Mouse (Mus musculus): ENCODE data around the gene Ddx46. TPM values are rescaled to one million over a fixed set of nuclear protein-coding genes. Genes with fewer than 3 reads are reported as not detected.
"Not testable (repeated sequence)": the region's sequence is repeated elsewhere in the genome, so short reads cannot be mapped to it uniquely, and the experiment has no call there.

Gene Ddx46
- polyA plus RNA-seq, 1 experiment from 2014 or later, result 32.1 TPM

DNA sequence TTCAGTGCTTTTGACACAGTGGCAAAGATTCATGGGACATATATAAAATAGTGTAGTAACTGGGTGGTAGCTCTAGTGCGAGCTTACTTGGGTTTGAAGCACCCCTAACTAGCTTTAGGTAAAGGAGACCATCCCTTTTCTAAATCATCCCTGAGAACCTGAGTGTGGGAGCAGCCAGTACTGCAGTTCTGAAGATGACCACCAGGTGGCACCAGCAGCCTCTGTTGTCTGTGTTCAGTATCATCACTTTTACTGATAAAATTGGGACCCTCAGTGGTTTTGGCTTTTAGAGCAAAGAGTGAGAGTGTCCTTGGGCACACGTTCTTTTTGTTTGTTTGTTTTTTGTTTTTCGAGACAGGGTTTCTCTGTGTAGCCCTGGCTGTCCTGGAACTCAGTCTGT lies 33.2 kb upstream of the Ddx46 start:
- Histone ChIP-seq H3K27ac (replicated peaks; ENCODE audit: low read depth, low read length) (no peak overlapping the region), H3K4me1 (ENCODE audit: control insufficient read depth, insufficient read depth, low read length) (peaks cover 11% of the 10 kb centered on the region; the same call in 1 of the 2 replicates), H3K9ac (replicated peaks; ENCODE audit: low read length) (no peak overlapping the region), H3K9me3 (ENCODE audit: control insufficient read depth, low read length) (no peaks in the 10 kb centered on the region), H3K27me3 (ENCODE audit: control insufficient read depth, insufficient read depth, low read length) (no peaks in the 10 kb centered on the region), H3K4me2 (ENCODE audit: low read length) (peak overlapping the region; percentile 76), H3K4me3 (replicated peaks; ENCODE audit: low read depth, low read length) (no peak overlapping the region), H3K36me3 (ENCODE audit: control insufficient read depth, insufficient read depth, low read length) (peaks cover 35% of the 10 kb centered on the region)
- WGBS, result 10% methylated on average over 3 of the region's 3 CpGs
- DNase-seq (peak; percentile 90), ATAC-seq (ENCODE audit: low FRiP score, low TSS enrichment) (no peak)

GRCm38 (mm10) chr13:55604606-55605005 lies 30.2 kb upstream of the Ddx46 start:
- Histone ChIP-seq H3K4me3 (replicated peaks; ENCODE audit: low read depth, low read length) (no peak overlapping the region), H3K27me3 (ENCODE audit: control insufficient read depth, insufficient read depth, low read length) (no peaks in the 10 kb centered on the region), H3K27ac (replicated peaks; ENCODE audit: low read depth, low read length) (no peak overlapping the region), H3K4me2 (ENCODE audit: low read length) (no peak overlapping the region), H3K36me3 (ENCODE audit: control insufficient read depth, insufficient read depth, low read length) (peaks cover 48% of the 10 kb centered on the region), H3K9me3 (ENCODE audit: control insufficient read depth, low read length) (no peaks in the 10 kb centered on the region), H3K9ac (replicated peaks; ENCODE audit: low read length) (no peak overlapping the region), H3K4me1 (ENCODE audit: control insufficient read depth, insufficient read depth, low read length) (peaks cover 7% of the 10 kb centered on the region; the same call in 1 of the 2 replicates)
- 95% methylated on average over 3 of the region's 3 CpGs for WGBS
- no peak for ATAC-seq (ENCODE audit: low FRiP score, low TSS enrichment)
- DNase-seq, result no peak

DNA sequence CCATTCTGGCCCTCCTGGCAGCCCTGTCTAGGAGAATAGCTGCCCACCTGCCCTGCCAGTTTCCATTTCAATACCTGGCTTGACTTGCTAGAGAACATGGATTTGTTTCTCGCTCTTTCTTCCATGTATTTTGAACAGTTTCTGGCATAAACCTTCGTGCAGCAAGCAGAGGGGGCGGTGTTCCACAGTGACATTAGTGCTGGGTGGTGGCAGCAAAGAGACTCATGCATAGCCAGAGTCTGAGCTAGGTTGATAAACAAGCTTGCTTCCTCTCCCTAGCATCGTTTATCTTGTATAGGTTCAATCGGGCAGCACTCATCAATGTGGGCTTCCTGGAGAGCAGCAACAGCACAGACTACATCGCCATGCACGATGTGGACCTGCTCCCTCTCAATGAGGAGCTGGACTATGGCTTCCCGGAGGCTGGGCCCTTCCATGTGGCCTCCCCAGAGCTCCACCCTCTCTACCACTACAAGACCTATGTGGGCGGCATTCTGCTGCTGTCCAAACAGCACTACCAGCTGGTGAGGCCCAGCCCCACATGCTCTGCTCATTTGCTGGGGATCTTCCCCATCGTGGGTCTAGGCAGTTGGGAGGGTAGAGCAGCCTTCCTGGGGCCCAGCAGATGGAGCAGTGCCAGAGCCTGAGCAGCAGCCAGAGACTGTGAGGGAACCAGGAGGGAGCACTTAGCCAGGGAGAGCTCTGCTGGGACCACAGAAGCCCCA lies 27.8 kb upstream of the Ddx46 start:
- no peak overlapping the region for H3K27ac ChIP-seq (replicated peaks; ENCODE audit: low read depth, low read length)
- H3K4me1 ChIP-seq (ENCODE audit: control insufficient read depth, insufficient read depth, low read length), result no peaks in the 10 kb centered on the region
- DNase-seq (no peak), ATAC-seq (ENCODE audit: low FRiP score, low TSS enrichment) (no peak)
- H3K4me2 ChIP-seq (ENCODE audit: low read length), result no peak overlapping the region
- 85% methylated on average over 10 of the region's 10 CpGs for WGBS
- H3K36me3 ChIP-seq (ENCODE audit: control insufficient read depth, insufficient read depth, low read length), result peaks cover 67% of the 10 kb centered on the region
- no peak overlapping the region for H3K9ac ChIP-seq (replicated peaks; ENCODE audit: low read length)
- H3K4me3 ChIP-seq (replicated peaks; ENCODE audit: low read depth, low read length), result no peak overlapping the region
- no peaks in the 10 kb centered on the region for H3K9me3 ChIP-seq (ENCODE audit: control insufficient read depth, low read length)
- no peaks in the 10 kb centered on the region for H3K27me3 ChIP-seq (ENCODE audit: control insufficient read depth, insufficient read depth, low read length)

DNA sequence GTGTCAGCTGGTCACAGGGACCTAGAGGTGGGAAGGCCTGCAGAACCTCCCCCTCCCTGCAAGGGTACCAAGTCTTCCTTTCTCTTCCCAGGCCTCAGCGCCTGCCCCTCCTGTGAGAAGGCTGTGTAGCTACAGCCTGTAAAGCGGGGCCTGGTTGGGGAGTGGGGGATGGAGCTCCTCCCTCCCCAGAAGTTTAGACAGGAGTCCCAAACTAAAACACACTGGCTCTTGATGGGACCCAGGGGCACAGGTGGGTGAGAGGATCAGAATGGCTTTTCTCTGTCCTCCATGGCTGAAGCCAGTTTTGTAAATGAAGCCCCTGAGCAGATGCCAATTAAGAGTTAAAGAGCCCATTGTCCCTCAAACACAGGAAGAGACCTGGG lies 27.2 kb upstream of the Ddx46 start:
- no peak overlapping the region for H3K4me2 ChIP-seq (ENCODE audit: low read length)
- DNase-seq, result no peak
- no peaks in the 10 kb centered on the region for H3K9me3 ChIP-seq (ENCODE audit: control insufficient read depth, low read length)
- no peak overlapping the region for H3K9ac ChIP-seq (replicated peaks; ENCODE audit: low read length)
- H3K27me3 ChIP-seq (ENCODE audit: control insufficient read depth, insufficient read depth, low read length), result no peaks in the 10 kb centered on the region
- no peak overlapping the region for H3K27ac ChIP-seq (replicated peaks; ENCODE audit: low read depth, low read length)
- H3K4me3 ChIP-seq (replicated peaks; ENCODE audit: low read depth, low read length), result no peak overlapping the region
- WGBS, result 89% methylated on average over 2 of the region's 2 CpGs
- H3K4me1 ChIP-seq (ENCODE audit: control insufficient read depth, insufficient read depth, low read length), result no peaks in the 10 kb centered on the region
- ATAC-seq (ENCODE audit: low FRiP score, low TSS enrichment), result no peak
- peaks cover 67% of the 10 kb centered on the region for H3K36me3 ChIP-seq (ENCODE audit: control insufficient read depth, insufficient read depth, low read length)

GRCm38 (mm10) chr13:55611996-55612395 lies 22.8 kb upstream of the Ddx46 start:
- ATAC-seq (ENCODE audit: low FRiP score, low TSS enrichment) (no peak), DNase-seq (no peak)
- H3K27me3 ChIP-seq (ENCODE audit: control insufficient read depth, insufficient read depth, low read length), result no peaks in the 10 kb centered on the region
- no peak overlapping the region for H3K27ac ChIP-seq (replicated peaks; ENCODE audit: low read depth, low read length)
- 88% methylated on average over 7 of the region's 7 CpGs for WGBS
- H3K36me3 ChIP-seq (ENCODE audit: control insufficient read depth, insufficient read depth, low read length), result peaks cover 43% of the 10 kb centered on the region
- H3K4me3 ChIP-seq (replicated peaks; ENCODE audit: low read depth, low read length), result no peak overlapping the region
- H3K4me1 ChIP-seq (ENCODE audit: control insufficient read depth, insufficient read depth, low read length), result no peaks in the 10 kb centered on the region
- H3K4me2 ChIP-seq (ENCODE audit: low read length), result no peak overlapping the region
- no peak overlapping the region for H3K9ac ChIP-seq (replicated peaks; ENCODE audit: low read length)
- H3K9me3 ChIP-seq (ENCODE audit: control insufficient read depth, low read length), result no peaks in the 10 kb centered on the region

DNA sequence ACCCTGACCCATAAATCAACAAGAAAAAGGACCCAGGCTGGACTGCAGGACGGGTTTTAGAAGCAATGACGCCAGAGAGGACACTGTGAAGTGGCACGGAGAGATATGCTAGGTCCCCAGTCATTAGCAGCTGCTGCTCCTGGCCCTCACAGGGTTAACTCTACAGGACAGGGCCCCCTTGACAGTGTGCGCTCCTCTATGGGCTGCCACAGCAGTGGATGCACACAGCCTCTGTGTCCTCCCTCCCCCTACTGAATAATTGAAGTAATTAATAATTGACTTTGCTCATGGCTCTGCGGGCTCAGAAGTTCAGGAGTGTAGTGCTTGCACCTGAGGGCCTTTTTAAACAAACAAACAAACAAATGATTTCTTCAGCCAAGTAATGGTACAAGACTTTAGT lies 21.4 kb upstream of the Ddx46 start:
- Histone ChIP-seq H3K27ac (replicated peaks; ENCODE audit: low read depth, low read length) (no peak overlapping the region), H3K4me1 (ENCODE audit: control insufficient read depth, insufficient read depth, low read length) (no peaks in the 10 kb centered on the region), H3K9me3 (ENCODE audit: control insufficient read depth, low read length) (no peaks in the 10 kb centered on the region), H3K4me2 (ENCODE audit: low read length) (no peak overlapping the region), H3K4me3 (replicated peaks; ENCODE audit: low read depth, low read length) (no peak overlapping the region), H3K27me3 (ENCODE audit: control insufficient read depth, insufficient read depth, low read length) (no peaks in the 10 kb centered on the region), H3K36me3 (ENCODE audit: control insufficient read depth, insufficient read depth, low read length) (peaks cover 28% of the 10 kb centered on the region), H3K9ac (replicated peaks; ENCODE audit: low read length) (no peak overlapping the region)
- WGBS, result 53% methylated on average over 5 of the region's 5 CpGs
- DNase-seq (no peak), ATAC-seq (ENCODE audit: low FRiP score, low TSS enrichment) (no peak)

DNA sequence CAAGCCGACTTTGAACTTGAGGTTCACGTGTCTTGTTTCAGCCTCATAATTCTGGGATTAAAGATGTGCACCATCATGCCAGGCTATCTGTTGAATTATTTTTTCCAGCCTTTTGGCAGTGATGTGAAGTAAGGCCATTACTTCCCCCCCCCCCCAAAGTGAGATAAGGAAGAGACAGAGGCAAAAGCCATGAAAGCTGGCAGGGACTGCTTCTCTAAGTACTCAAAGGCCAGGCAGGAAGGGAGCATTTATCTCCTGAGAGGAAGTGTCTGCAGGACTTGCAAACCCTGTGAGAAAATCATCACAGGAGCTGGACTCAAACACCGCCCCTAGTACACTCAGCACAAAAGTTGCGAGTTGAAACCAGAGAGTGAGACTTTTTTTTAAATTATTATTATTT lies 15.5 kb upstream of the Ddx46 start:
- no peak overlapping the region for H3K4me3 ChIP-seq (replicated peaks; ENCODE audit: low read depth, low read length)
- H3K9me3 ChIP-seq (ENCODE audit: control insufficient read depth, low read length), result no peaks in the 10 kb centered on the region
- H3K27me3 ChIP-seq (ENCODE audit: control insufficient read depth, insufficient read depth, low read length), result no peaks in the 10 kb centered on the region
- H3K36me3 ChIP-seq (ENCODE audit: control insufficient read depth, insufficient read depth, low read length), result no peaks in the 10 kb centered on the region
- no peak overlapping the region for H3K27ac ChIP-seq (replicated peaks; ENCODE audit: low read depth, low read length)
- 94% methylated on average over 4 of the region's 4 CpGs for WGBS
- no peak for ATAC-seq (ENCODE audit: low FRiP score, low TSS enrichment)
- DNase-seq, result no peak
- peaks cover 9% of the 10 kb centered on the region for H3K4me1 ChIP-seq (ENCODE audit: control insufficient read depth, insufficient read depth, low read length)
- H3K9ac ChIP-seq (replicated peaks; ENCODE audit: low read length), result no peak overlapping the region
- H3K4me2 ChIP-seq (ENCODE audit: low read length), result no peak overlapping the region

DNA sequence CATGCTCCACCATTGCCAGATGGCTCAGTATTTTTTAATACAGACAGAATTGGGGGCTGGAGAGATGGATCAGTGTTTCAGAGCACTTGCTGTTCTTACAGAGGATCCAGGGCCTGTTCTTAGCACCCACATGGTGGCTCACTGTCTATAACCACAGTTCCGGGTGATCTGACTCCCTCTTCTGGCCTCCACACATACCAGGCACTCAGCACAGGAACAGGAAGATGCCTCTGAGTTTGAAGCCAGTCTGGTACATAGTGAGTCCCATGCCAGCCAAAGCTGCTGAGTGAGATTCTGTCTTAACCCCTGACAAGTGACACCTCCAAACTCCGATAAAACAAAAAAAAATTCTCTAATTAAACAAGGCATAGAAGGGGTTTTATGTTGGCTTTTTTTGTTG lies 14.6 kb upstream of the Ddx46 start:
- Histone ChIP-seq H3K36me3 (ENCODE audit: control insufficient read depth, insufficient read depth, low read length) (0 out of 2 replicates have a peak, but pooled peaks cover 5% of the 10 kb centered on the region), H3K27me3 (ENCODE audit: control insufficient read depth, insufficient read depth, low read length) (no peaks in the 10 kb centered on the region), H3K4me2 (ENCODE audit: low read length) (no peak overlapping the region), H3K4me1 (ENCODE audit: control insufficient read depth, insufficient read depth, low read length) (peaks cover 14% of the 10 kb centered on the region), H3K4me3 (replicated peaks; ENCODE audit: low read depth, low read length) (no peak overlapping the region), H3K9ac (replicated peaks; ENCODE audit: low read length) (no peak overlapping the region), H3K9me3 (ENCODE audit: control insufficient read depth, low read length) (no peaks in the 10 kb centered on the region), H3K27ac (replicated peaks; ENCODE audit: low read depth, low read length) (no peak overlapping the region)
- WGBS, result 90% methylated on average over 2 of the region's 2 CpGs
- DNase-seq (no peak), ATAC-seq (ENCODE audit: low FRiP score, low TSS enrichment) (no peak)

DNA sequence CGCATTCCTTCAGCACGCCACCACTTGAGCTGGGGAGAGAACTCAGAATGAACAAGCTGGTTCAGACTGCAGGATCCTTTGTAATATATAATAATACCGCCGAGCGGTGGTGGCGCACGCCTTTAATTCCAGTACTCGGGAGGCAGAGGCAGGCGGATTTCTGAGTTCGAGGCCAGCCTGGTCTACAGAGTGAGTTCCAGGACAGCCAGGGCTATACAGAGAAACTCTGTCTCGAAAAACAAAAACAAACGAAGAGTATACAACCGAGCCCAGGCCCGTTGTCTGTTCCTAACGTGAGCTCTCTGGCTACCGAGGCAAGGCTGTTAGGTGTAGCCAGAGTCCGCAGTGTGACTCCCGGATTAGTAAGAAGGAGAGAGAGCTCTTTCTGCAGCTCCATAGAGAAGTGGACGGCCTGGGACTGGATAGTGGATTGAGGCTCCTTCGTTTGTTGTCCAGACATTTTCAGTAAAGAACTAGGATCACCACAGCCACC lies 12.6 kb upstream of the Ddx46 start:
- peaks cover 20% of the 10 kb centered on the region; the same call in 1 of the 2 replicates for H3K36me3 ChIP-seq (ENCODE audit: control insufficient read depth, insufficient read depth, low read length)
- H3K4me3 ChIP-seq (replicated peaks; ENCODE audit: low read depth, low read length), result peak overlapping the region; percentile 65
- peak; percentile 41 for DNase-seq
- ATAC-seq (ENCODE audit: low FRiP score, low TSS enrichment), result 0 out of 2 replicates have a peak, but pooled peaks have one; percentile 13
- 27% methylated on average over 20 of the region's 20 CpGs for WGBS
- H3K4me1 ChIP-seq (ENCODE audit: control insufficient read depth, insufficient read depth, low read length), result peaks cover 14% of the 10 kb centered on the region
- H3K27ac ChIP-seq (replicated peaks; ENCODE audit: low read depth, low read length), result peak overlapping the region; percentile 96
- not testable (repeated sequence) for H3K27me3 ChIP-seq (ENCODE audit: control insufficient read depth, insufficient read depth, low read length); H3K9me3 ChIP-seq (ENCODE audit: control insufficient read depth, low read length)
- H3K9ac ChIP-seq (replicated peaks; ENCODE audit: low read length), result peak overlapping the region; percentile 72
- peak overlapping the region; percentile 62 for H3K4me2 ChIP-seq (ENCODE audit: low read length)

Measured in midbrain, embryonic 14.5 days (tissue).